Mouse (Mus musculus) c-Kit-positive CD71-negative TER-119-negative erythroid progenitor cells, embryonic 14.5 days (primary cell): ENCODE measurements around the gene 1700010I14Rik.
A peak's percentile ranks its signal among the peaks of the same experiment; 100 is the strongest.

ENCODE experiments used
- DNase-seq: peaks from one replicate; pipeline ENCODE4 v3.0.0-alpha.2; 2013; ENCODE audit warnings: low read depth

Gene 1700010I14Rik

DNA sequence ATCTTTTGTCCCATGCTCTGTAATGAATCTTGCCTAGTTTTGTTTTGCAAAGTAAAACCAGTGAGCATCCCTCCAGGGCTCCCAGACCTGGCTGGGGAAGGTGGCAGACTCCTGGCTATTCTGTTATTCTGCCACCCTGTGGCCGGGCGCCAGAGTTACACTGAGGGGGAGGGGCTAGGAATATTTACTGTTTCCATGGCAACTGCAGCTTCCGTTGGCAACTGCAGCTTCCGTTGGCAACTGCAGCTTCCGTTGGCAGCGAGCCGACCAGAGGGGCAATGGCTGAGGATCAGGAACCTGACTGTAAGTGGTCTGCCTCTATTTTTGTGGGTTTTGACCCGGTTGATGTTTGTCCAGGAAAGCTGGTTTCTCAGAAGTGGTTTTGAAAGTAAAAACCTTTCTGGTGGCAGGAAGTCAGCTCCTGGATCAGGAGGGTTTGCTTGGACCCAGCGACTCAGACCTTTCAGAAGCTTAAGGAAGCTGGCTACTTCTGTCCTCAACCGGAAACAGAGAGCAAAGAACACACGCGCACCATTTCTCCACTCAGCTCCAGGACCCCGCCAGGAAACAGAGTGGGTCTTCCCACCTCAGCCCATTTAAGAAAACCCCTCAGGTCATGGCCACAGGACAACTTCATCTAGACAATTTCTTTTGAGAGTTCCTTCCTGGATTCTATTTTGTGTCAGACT is at the start of gene 1700010I14Rik:
Gene 1700010I14Rik, plus strand, starts transcription at position 215 of the 689 bp plus-strand sequence.
- DNase-seq, result peak; percentile 62

DNA sequence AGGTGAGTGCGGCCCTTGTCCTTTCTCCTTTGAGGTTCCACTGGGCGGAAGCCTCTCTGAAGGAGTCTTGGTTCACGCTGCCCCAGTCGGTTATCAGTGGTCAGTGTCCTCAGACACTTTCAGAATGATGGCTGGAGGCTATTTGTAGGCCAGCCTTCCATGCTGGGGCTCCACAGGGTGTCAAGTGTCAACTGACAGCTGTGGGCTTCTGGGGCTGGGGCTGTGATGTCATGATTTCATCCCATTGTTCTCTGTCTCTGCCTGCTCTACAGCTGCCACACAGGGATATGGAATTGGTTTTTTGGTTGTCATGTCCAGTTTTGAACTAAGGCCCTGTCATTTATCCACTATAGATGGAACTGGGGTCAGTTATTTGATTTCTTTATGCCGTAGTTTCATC is 36.5 kb upstream of the 1700010I14Rik start:
- no peak for DNase-seq

DNA sequence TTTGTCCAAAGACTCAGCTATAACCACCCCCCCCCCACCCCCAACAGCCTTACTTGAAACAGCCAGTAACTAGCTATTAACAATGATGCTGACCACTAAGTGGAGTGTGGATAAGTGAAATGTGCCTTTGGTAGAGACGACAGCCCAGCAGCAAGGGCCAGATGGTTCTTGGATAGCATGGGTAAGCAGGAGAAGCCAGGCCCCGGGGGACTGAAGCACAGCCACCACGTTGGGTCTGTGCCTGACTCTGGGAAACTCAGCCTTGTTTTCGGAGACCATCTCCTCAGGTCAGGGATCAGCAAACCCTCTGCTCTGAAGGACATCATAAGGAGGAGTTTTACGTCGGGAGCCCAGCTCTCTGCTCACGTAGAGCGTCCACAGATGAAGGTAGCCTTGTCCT is 35.2 kb upstream of the 1700010I14Rik start:
- no peak for DNase-seq

DNA sequence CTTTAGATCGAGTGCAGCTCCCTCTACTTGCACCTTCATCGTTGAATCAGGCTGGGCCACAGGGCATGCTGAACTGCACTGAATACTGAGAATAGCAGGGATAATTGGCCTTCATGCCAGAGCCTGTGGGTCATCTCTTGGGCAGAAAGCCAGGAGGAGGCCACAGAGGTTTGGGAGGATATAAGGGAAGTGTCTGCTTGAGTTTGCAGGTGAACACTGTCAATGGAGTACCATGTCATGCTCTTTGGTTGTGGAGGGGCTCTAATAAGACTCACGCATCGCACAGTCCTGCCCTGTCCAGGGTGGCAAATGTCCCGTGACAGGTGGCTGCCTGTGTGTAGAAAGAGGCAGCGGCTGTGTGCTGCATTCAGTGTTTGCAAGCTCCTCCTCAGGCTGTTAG is 30.0 kb upstream of the 1700010I14Rik start:
- no peak for DNase-seq

DNA sequence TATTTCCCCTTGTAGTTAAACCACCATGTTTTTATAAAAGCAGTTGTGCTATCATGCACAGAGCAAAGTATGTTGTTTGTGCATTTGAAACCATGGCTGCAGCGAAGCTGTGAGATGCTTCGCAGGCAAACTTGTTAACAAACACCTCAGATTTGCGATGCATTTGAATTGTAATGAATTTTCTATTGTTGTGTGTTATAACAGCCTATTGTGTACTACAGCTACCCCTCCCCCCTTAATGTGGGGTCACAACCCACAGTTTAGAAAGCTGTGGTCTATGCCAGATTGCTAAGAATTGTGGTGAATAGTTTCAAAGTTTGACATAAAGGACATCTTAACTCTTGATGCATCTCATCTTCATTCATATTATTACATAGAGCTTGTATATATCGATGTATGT is 27.7 kb upstream of the 1700010I14Rik start:
- DNase-seq, result no peak

DNA sequence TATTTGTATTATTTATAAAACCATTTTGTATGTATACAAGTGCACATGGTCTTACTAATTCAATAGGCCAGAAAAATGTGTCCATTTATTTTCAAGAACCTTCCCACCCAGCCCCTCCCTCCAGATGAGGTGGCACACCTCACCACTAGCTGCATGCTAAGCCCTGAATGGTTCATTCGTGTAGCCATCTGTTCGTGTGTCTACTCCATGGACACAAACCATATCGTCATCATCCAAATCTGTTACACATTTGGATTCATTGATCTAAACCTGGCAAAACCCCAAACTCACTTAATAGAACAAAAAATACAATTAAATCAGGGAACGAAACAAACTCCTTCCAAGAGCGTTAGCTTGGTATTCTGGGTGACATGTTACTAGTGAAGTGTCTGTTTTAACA is 27.0 kb upstream of the 1700010I14Rik start:
- no peak for DNase-seq

DNA sequence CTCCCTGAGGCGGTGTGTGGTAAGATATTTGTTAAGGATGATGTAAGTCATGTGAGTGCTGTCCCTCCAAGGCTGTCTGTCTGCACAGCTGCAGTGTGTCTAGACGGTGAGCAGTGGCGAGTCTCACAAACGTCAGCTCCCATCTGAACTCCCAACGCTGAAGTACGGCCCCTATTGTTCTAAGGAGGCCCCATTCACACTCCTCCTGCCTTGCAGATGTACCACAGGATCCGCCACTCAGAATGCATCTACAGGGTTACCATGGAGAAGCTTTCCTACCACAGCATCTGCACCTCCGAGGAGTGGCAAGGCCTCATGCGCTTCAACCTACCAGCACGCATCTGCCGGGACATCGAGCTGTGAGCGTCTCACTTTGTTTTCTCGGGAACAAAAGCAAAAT is 26.5 kb upstream of the 1700010I14Rik start:
- no peak for DNase-seq

DNA sequence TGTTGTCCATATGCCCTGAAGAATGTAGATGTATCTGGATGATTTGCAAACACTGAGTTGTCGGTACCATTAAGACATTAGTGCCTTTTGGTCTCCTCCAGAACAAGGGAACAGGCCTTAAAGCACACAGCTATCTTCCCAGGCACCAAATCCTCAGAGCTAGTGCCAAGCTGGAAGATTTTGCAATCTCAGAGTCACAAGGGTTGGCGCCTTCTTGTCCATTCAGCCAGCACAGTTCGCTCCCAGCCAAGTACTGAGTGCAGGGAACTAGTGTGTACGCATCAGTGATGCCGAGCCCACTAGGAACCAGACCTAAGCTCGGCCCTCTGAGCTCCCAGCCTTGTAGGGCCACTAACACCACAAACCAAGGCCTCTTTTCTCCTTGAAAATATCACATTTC is 23.0 kb upstream of the 1700010I14Rik start:
- DNase-seq, result no peak

DNA sequence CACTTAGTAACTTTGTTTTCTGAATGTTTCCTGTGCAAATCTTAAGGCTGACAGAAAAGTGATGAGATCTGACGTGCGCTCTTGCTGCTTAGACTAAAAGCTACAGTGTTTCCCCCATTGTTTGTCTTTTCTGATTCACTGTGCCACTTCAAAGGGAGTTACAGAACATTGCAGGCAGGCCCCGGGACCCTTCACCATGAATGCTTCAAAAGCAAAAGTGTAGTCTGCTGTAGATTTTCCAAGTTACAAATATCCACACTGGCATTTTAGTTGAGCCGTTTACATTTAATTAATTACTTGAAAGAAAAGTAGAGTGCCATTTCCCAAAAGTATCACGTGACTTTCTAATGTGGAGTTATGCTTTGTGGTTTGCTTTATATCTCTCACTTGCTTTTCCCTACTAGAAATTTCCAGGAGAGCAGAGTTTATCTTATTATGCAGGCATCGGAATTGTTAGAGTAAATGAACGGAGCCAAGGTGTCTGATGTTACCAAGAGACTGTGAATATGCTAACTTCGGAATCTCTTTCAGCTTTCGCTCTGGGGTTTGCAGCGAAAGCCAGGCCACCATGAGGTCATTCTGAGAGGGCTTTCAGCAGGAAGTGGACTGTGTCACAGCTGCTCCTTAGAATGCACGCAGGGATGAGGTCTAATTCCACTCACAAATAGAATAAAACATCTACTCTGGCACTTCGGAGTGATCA is 15.8 kb upstream of the 1700010I14Rik start:
- DNase-seq, result no peak

DNA sequence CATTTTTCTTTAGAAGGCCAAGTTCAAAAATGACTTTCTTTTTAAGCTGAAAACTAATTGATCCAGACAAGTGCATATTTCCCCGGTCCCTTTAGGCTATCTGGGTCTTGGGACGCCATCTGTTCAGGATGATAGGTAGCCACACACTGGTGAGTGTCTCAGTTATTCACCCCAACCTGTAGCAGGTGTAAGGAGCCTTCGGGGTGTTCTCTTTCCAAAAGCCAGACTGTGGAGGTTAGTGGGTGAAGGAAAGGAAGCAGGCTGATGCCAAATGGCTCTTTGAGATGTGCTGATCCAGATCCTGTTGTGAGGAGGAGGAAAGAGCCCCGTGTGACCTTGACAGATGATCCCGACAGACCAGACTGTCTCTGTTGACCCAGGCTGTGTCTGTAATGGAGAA is 14.8 kb upstream of the 1700010I14Rik start:
- DNase-seq, result no peak

DNA sequence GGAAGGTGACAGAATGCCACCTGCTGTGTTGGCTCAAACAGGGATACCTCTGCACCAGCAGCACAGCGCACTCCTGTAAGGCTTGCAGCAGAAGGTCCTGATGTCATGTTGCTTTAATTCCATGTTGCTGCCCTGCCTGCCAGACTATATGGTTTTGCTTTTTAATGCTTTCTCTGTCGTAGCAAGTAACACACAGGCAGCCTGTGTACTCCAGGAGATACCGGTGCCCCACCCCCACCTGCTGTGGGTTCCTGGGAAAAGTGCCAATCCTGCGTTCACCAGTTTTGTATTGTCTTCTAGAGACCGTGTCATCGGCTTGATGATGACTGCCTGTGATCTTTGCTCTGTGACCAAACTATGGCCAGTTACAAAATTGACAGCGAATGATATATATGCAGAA is 13.7 kb upstream of the 1700010I14Rik start:
- DNase-seq, result no peak

DNA sequence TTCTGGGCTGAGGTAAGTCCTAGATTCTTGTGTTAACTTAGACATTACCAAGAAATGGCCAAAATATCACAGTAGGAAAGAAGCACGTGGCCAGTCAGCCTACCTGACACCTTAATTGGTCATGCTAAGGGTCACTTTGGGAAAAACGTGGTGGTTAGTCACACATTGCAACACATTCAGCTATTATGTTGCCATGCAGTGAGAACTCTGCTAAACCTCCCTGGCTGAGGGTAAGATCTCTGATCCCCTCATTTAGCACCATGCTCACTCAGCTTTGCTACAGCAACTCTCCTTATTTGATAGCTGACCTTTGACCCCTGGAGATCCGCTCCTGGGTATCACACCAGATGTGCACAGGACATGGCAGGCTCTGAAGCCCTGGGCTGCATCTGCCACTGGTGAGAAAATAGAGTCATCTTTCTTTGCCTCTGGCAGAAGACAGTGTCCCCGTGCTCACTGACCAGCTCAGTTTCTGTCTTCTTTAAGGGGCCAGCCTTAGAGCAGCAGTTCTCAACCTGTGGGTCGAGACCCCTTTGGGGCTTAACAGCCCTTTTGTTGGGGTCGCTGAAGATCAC is 13.2 kb upstream of the 1700010I14Rik start:
- DNase-seq, result no peak

DNA sequence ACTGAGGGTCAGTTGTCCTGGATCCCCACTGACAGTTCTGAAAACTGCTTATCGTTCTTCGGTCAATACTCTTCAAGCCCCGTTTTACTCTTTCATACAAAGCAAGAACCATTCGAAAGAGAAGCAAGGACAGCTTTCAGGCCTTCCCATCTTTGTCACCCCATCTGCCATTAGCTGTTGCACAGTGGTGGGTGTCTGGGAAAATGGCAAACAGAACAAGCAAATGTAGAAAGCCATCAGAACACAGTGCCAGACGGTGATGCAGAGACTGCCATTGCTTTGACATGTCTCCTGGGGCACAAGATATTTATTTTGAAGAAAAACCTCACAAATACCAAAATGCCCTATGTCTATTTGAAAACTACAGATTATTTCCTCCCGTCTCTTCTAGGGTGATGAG is 11.4 kb upstream of the 1700010I14Rik start:
- DNase-seq, result no peak

DNA sequence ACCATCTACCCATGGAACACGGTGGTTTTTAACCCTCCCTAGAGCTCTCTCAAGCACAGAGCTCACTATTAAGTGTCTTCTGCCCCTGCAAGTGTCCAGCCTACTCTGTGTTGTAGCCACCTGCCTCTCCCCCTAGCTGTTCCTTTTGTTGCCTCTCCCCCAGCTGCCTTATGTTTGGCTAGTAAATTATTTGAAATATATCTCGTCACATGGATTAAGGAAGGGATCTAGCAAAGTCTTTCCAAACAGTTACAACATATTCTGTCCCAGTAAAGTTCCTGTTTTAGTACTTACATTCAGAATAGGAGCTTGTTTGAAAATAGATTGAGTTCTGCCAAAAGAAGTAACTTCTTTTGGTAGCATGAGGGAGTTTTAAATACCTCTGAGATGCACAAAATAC is 10.9 kb upstream of the 1700010I14Rik start:
- DNase-seq, result no peak

DNA sequence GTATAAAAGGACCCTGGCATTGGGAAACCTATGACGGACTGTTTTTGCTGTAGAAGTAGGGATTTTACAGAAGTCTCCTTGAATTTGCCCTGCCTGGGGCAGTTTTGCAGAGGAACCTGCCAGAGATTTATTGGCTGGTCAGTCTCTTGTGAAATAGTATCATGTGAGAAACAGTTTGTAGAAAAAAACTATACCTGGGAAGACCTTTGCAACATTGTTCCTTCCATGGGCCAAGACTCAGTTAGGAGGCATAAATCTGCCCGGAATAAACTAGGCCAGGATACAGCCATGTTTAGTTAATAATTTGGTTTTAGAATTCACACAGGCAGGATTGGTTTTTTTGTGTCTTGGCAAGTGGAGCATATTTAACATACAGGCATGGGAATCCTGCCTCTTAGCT is 4.6 kb upstream of the 1700010I14Rik start:
- DNase-seq, result no peak

DNA sequence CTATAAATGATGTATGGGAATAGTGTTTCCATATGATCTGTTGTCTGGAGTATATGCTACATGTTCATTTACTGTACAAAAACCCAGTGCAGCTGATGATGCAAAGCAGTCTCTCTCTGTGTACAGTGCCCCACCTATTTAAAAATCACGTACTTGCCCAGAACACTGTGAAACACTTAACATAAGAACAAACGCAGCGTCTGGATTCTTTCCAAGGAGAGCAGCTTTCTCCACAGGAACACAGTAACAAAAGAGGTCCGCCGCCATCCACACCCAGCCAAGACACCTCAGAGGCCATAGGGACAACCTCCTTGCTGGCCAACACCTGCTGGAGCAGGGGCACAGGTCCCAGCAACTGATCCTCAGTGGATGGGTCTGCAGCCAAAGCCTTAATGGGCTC is 2.4 kb upstream of the 1700010I14Rik start:
- no peak for DNase-seq

DNA sequence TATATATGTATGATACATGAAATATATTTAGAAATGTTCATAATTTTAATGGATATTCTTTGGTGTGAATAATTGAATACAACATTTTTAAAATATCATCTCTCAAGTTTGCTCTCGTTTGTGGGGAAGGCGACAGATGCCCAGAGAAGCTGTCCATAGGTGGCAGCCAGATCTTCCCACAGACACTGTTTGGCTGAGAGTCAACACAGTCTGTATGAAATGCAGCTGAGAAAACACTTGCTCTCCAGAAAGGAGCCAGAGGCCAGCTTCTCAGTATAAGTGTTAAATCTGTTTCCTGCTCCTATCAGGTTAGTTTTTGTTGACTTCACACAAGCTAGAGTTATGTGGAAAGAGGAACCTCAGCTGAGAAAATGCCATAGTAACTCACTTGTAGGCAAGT is 1.6 kb upstream of the 1700010I14Rik start:
- no peak for DNase-seq

DNA sequence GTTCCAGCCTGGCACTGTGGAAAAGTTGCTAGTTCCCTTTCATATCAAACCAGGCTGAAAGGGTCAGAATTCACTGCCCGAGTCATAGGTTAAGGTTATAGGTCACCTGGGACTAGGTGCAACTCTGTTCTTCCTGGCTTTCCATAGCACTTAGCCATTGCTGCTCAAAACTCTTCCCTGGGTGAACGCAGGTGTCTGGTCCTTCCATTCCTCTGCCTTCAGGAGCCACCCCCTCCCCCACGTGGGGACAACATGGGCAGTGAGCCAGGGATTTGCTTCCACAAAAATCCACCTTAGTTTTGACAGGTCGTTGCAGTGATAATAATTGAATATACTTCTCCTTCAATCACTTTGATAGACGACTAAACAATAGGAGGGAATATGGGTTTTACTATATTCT is 764 bp upstream of the 1700010I14Rik start:
- no peak for DNase-seq

DNA sequence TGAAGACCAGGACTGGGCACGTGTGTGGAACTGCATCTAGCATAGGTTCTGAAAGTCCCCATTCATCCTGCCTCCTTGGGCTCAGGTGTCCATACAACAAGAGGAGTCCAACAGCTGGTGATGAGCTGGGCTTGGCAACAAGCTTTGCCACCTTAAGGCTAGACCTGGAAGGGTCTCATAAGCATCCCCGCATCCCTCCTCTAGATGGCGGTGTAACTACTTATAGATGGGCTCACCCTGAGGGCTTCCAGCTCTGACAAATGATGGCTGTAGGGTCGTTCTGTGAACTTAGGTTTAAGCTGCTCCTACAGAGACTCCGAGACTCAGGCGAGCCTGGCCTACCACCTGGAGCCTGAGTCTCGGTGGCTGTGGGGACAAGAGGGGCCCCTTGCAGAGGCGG is 3.0 kb downstream of the 1700010I14Rik start:
- DNase-seq, result peak; percentile 32

DNA sequence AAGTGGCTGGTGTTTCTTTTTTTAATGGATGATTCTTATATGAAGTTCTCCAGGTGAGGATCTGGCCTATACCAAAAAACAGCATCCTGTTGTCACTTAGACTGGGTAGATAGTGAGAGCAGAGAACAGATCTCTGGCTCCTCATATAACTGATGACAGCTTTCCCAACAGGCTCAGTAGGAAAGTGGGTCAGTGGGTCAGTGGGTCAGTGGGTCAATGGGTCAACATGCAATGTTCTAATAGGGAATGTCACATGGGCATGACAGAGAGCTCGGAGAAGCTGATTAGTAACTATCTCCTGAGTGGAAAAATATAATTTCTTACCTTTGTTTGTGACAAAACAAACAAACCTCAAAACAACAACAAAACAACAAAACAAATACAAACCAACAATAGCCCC is 7.2 kb downstream of the 1700010I14Rik start:
- DNase-seq, result no peak

DNA sequence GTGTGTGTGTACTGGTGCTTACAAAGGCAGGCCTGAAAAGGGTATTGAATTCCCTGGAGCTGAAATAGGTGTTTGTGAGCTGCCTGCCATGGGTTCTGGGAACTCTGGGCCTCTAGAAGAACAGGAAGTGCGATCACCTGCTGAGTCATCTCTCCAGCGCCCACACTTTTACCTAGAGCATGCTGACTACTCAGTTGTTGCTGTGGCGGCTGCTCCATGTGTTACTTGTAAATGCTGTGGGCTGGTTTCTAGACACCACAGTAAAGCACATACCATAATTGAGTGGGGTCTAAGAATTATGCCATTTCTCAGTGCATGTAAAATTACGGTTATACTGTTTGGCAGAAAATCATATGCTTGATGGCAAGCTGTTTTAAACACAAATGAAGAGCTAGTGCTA is 14.3 kb downstream of the 1700010I14Rik start:
- no peak for DNase-seq

DNA sequence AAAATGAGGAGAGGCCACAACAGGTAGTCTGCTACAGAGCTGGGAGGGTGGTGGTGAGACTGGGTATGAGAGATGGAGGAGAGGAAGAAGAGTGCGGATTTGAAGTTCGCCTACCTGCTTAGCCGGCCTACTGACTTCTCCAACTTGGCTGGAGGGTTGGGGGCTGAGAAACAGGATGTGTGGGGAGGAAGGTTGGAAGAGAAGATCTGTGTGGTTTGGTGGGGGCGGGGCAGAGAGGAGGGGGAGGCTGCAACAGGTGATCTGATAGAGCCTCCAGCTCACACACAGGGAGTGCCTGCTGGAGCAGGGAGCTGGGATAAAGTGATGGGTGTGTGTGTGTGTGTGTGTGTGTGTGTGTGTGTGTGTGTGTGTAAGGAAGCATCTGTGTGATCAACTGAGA is 16.4 kb downstream of the 1700010I14Rik start:
- DNase-seq, result no peak

DNA sequence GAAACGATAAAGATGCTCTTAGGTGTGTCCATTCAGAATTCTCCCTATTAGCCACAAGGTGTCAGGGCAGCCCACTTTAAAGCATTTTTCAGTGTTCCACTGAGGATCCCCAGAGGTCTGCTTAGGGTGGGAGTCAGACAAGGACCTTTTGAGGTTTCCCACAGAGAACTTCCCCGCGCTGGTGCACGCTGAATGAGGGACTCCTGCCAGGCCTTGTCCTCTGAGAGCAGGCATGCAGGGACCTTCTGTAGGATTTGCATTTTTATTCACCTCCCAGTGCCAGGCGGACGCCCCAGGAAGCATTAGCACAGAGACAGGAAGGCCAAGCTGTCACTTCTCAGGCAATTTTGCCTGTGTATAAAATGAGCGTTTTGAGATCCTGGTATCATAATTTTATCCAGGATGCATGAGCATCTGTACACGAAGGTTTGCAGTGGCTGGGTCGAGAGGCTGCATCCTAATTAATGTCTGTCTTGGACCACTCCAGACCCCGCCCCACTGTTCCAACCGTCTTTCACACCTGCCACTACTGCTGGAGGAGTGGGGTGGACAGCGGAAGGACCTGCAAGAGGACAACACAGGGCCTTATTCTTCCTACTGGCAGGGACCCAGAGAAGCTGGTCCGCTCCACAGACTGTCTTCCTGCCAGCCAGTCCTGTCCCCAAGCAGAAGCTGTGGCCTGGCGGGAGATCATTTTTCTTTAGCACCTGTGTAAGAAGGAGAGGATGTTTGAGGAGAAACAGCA is 35.2 kb downstream of the 1700010I14Rik start:
- no peak for DNase-seq
